Mouse (Mus musculus): Measurements from ENCODE around the gene Rflnb.

DNA sequence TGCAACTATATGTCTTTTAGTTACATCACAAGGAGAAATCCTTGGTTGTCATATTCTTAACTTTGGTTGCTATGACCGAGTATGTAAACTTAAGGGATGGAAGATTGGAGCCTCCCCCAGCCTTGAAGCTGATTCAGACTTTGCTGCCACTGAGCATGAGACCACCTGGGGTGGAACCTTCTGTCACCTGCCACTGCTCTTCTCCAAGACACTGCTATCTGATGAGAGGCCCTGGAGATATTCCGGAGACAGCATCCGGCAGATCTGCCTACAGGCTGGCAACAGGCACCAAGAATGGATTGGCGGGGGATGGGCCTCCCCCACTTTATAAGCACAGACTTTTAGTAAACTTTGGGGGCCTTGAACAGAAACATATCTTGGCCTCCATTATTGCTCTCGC is 24.9 kb upstream of the Rflnb start:
- TF ChIP-seq ETS1 (conservative IDR thresholded peaks at IDR 0.05; ENCODE audit: low read depth, low read length) (no peak), ZMIZ1 (IDR thresholded peaks at IDR 0.05; ENCODE audit: low read depth, low read length) (no peak), POLR2A (IDR thresholded peaks at IDR 0.05; ENCODE audit: low read depth, low read length) (no peak), CTCF (conservative IDR thresholded peaks at IDR 0.05 in 1 of 2, IDR thresholded peaks at IDR 0.05 in 1 of 2; ENCODE audit: low read depth in 2 of 2, low read length in 2 of 2) (no peak)
